Mouse (Mus musculus) hindbrain, embryonic 16.5 days (tissue): Measurements from ENCODE around the gene Gstt3. TPM values are rescaled to one million over a fixed set of nuclear protein-coding genes. Genes with fewer than 3 reads are reported as not detected.
"Not testable (repeated sequence)": the region's sequence is repeated elsewhere in the genome, so short reads cannot be mapped to it uniquely, and the experiment has no call there.

Experiments
- ATAC-seq: fragments of 200-750 bp; cut with Nextera tagmentation; 2 replicates; pipeline ENCODE4 v1.8.0; 2017; ENCODE audit warnings: moderate TSS enrichment, moderate library complexity
- H3K27ac ChIP-seq: fragments of 300-500 bp; sonication (generic); 2 replicates; pipeline ENCODE4 v1.5.1; 2014; ENCODE audit warnings: low read depth, mild to moderate bottlenecking, control low read depth, low read length, moderate library complexity
- H3K27me3 ChIP-seq: fragments of 300-500 bp; sonication (generic); replicated peaks from 2 replicates; pipeline ENCODE4 v1.6.1; 2014; ENCODE audit warnings: low read length; ENCODE audit not compliant: control insufficient read depth, insufficient read depth
- H3K36me3 ChIP-seq: fragments of 300-500 bp; sonication (generic); 2 replicates; pipeline ENCODE4 v1.6.1; 2014; ENCODE audit warnings: mild to moderate bottlenecking, low read length, moderate library complexity, mixed read lengths; ENCODE audit not compliant: control insufficient read depth, insufficient read depth
- H3K4me1 ChIP-seq: fragments of 300-500 bp; sonication (generic); 2 replicates; pipeline ENCODE4 v1.6.1; 2014; ENCODE audit warnings: low read depth, low read length; ENCODE audit not compliant: control insufficient read depth, insufficient read depth
- H3K4me2 ChIP-seq: fragments of 300-500 bp; sonication (generic); 2 replicates; pipeline ENCODE4 v1.6.1; 2014; ENCODE audit warnings: mild to moderate bottlenecking, low read length, control low read depth, moderate library complexity
- H3K4me3 ChIP-seq: fragments of 300-500 bp; sonication (generic); 2 replicates; pipeline ENCODE4 v1.5.1; 2014; ENCODE audit warnings: mild to moderate bottlenecking, low read length, control low read depth, moderate library complexity
- H3K9ac ChIP-seq: fragments of 300-500 bp; sonication (generic); 2 replicates; pipeline ENCODE4 v1.6.1; 2014; ENCODE audit warnings: low read depth, mild to moderate bottlenecking, control low read depth, low read length, moderate library complexity
- H3K9me3 ChIP-seq: fragments of 300-500 bp; sonication (generic); 2 replicates; pipeline ENCODE4 v1.6.1; 2014; ENCODE audit warnings: mild to moderate bottlenecking, low read length, moderate library complexity; ENCODE audit not compliant: control insufficient read depth
- WGBS: fragments of 180-500 bp; shearing (Covaris S2); extraction: QIAGEN DNeasy Blood & Tissue Kit; methylation state at CpG from one replicate; pipeline ENCODE4 v1.1.7; 2014; 5-methylcytosine and 5-hydroxymethylcytosine counted together
- polyA plus RNA-seq: library from polyadenylated mRNA; unstranded; fragments of >200 nt; fragmentation: Nextera tagmentation; extraction: Ambion mirVana; gene quantifications from 2 replicates; pipeline ENCODE4 v1.2.1, GENCODE M21; 2015

Gene Gstt3
- polyA plus RNA-seq, 1 experiment from 2014 or later = 1.5 TPM

GRCm38 (mm10) chr10:75772795-75773664 is 8.2 kb downstream of the Gstt3 start, which contains the start of gene Ddt:
TSS of gene Ddt (minus strand) at chr10:75773414.
- peak within 1 kb of the TSS; percentile 98 for H3K4me2 ChIP-seq
- H3K36me3 ChIP-seq = no peaks in the 10 kb centered on the region
- peak; percentile 98 for ATAC-seq
- no peaks in the 10 kb centered on the region for H3K27me3 ChIP-seq
- H3K27ac ChIP-seq = peak within 1 kb of the TSS; percentile 58; the same call in 1 of the 2 replicates
- H3K9ac ChIP-seq = peak within 1 kb of the TSS; percentile 76
- peak within 1 kb of the TSS; percentile 70 for H3K4me3 ChIP-seq
- peaks cover 7% of the 10 kb centered on the region for H3K4me1 ChIP-seq
- WGBS = under 1% methylated on average over 46 of the region's 47 CpGs
- H3K9me3 ChIP-seq = no peaks in the 10 kb centered on the region

- not testable (repeated sequence) for H3K27ac ChIP-seq, H3K36me3 ChIP-seq, H3K4me2 ChIP-seq, H3K9ac ChIP-seq, H3K4me3 ChIP-seq, H3K27me3 ChIP-seq, H3K9me3 ChIP-seq, ATAC-seq
- WGBS = 37% methylated on average over 5 of the region's 5 CpGs
- H3K4me1 ChIP-seq = peaks cover 15% of the 10 kb centered on the region
These were observed 13.5 kb downstream of the Gstt3 start for GRCm38 (mm10) chr10:75767756-75768155.

- Histone ChIP-seq H3K27ac (no peak overlapping the region), H3K9ac (no peak overlapping the region), H3K4me1 (peaks cover 12% of the 10 kb centered on the region), H3K4me3 (no peak overlapping the region), H3K9me3 (no peaks in the 10 kb centered on the region), H3K36me3 (no peaks in the 10 kb centered on the region), H3K4me2 (no peak overlapping the region), H3K27me3 (no peaks in the 10 kb centered on the region)
- WGBS = 87% methylated on average over 6 of the region's 6 CpGs
- ATAC-seq = no peak
These were observed 14.4 kb downstream of the Gstt3 start for GRCm38 (mm10) chr10:75766856-75767255.

GRCm38 (mm10) chr10:75764519-75765473 is 16.4 kb downstream of the Gstt3 start:
- Histone ChIP-seq H3K9me3 (no peaks in the 10 kb centered on the region), H3K4me1 (peaks cover 12% of the 10 kb centered on the region), H3K27ac (peak overlapping the region; percentile 72), H3K27me3 (no peaks in the 10 kb centered on the region), H3K4me3 (peak overlapping the region; percentile 98), H3K4me2 (peak overlapping the region; percentile 66), H3K36me3 (no peaks in the 10 kb centered on the region; the same call in 1 of the 2 replicates), H3K9ac (peak overlapping the region; percentile 63)
- ATAC-seq = peak; percentile 10; the same call in 1 of the 2 replicates
- WGBS = 3% methylated on average over 27 of the region's 27 CpGs

- peak; percentile 99 for ATAC-seq
- Histone ChIP-seq H3K27ac (peak within 1 kb of the TSS; percentile 84), H3K4me1 (peaks cover 12% of the 10 kb centered on the region), H3K4me3 (peak within 1 kb of the TSS; percentile 98), H3K4me2 (peak within 1 kb of the TSS; percentile 86), H3K9ac (peak within 1 kb of the TSS; percentile 85), H3K27me3 (no peaks in the 10 kb centered on the region), H3K9me3 (no peaks in the 10 kb centered on the region), H3K36me3 (no peaks in the 10 kb centered on the region; the same call in 1 of the 2 replicates)
- WGBS = under 1% methylated on average over 51 of the region's 61 CpGs
These were observed 17.3 kb downstream of the Gstt3 start, which contains the start of gene Cabin1 for GRCm38 (mm10) chr10:75763682-75764518. TSS of gene Cabin1 (minus strand) at chr10:75764341.

GRCm38 (mm10) chr10:75762413-75762812 is 18.8 kb downstream of the Gstt3 start:
- ATAC-seq = no peak
- peaks cover 12% of the 10 kb centered on the region for H3K4me1 ChIP-seq
- H3K4me2 ChIP-seq = peak overlapping the region; percentile 1; the same call in 1 of the 2 replicates
- no peaks in the 10 kb centered on the region for H3K9me3 ChIP-seq
- H3K27ac ChIP-seq = no peak overlapping the region
- 95% methylated on average over 3 of the region's 3 CpGs for WGBS
- H3K9ac ChIP-seq = no peak overlapping the region
- H3K27me3 ChIP-seq = no peaks in the 10 kb centered on the region
- H3K36me3 ChIP-seq = no peaks in the 10 kb centered on the region; the same call in 1 of the 2 replicates
- H3K4me3 ChIP-seq = no peak overlapping the region

- H3K27me3 ChIP-seq = no peaks in the 10 kb centered on the region
These were observed 20.9 kb downstream of the Gstt3 start for GRCm38 (mm10) chr10:75760311-75760710.

GRCm38 (mm10) chr10:75756719-75757118 is 24.5 kb downstream of the Gstt3 start:
- Histone ChIP-seq H3K4me3 (no peak overlapping the region), H3K36me3 (peaks cover 24% of the 10 kb centered on the region)
- WGBS = 94% methylated on average over 11 of the region's 11 CpGs

More at GRCm38 (mm10) chr10:75760311-75760710, 20.9 kb downstream of the Gstt3 start:
- 99% methylated on average over 3 of the region's 3 CpGs for WGBS
- no peak overlapping the region for H3K4me2 ChIP-seq
- H3K27ac ChIP-seq = no peak overlapping the region
- no peak overlapping the region for H3K4me3 ChIP-seq
- peaks cover 12% of the 10 kb centered on the region for H3K4me1 ChIP-seq
- H3K9me3 ChIP-seq = no peaks in the 10 kb centered on the region
- H3K9ac ChIP-seq = no peak overlapping the region
- H3K36me3 ChIP-seq = peaks cover 5% of the 10 kb centered on the region
- ATAC-seq = no peak

More at GRCm38 (mm10) chr10:75756719-75757118, 24.5 kb downstream of the Gstt3 start:
- H3K9me3 ChIP-seq = no peaks in the 10 kb centered on the region
- no peak overlapping the region for H3K27ac ChIP-seq
- no peak overlapping the region for H3K9ac ChIP-seq
- no peak overlapping the region for H3K4me2 ChIP-seq
- H3K4me1 ChIP-seq = no peaks in the 10 kb centered on the region; the same call in 1 of the 2 replicates
- no peaks in the 10 kb centered on the region for H3K27me3 ChIP-seq
- no peak for ATAC-seq
